Mouse (Mus musculus): ENCODE data around the gene Inf2.

The Inf2 gene

DNA sequence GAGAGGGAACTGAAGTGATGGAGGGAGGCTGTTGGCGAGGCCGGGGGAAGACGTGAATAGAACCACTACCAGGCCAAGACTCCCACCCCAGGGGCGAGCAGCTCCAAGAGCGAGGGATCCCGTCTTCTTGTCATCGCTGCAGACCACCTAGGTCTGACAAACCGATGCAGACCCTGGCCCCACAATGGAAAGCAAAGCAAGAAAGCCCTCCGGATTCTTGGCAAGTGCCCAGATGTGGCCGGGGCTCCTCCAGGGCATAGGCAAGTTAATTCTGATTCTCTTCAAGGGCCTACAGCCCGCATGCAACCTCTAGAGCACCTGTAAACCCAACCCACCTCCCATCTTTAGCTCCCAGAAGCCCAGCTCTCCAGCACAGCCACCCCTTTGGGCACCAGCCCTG, 74.7 kb downstream of the Inf2 start:
- DNase-seq, result no peak

DNA sequence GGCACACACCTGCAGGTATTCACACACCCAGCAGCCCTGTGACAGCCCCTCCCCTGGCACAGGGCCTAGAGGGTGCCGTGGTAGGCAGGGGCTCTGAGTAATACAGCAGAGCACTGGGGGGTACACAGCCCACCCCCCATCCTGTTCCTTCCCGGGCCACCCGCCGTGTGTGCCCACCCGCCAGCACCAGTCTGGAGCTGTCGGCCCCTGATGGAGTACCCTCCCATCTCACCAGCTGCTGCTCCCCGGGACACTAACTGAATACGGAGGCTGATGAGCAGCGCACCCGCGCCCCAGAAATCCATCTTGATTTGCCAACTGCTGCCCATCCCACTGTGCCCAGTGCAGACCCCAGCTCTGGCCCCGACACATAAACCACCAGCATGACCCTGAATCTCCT, 75.1 kb downstream of the Inf2 start:
- no peak for DNase-seq

- no peak for DNase-seq
Measured at GRCm38 (mm10) chr12:112664124-112664523, 75.5 kb downstream of the Inf2 start.

- DNase-seq, result no peak
Measured at GRCm38 (mm10) chr12:112664656-112665055, 76.1 kb downstream of the Inf2 start.
